Mouse (Mus musculus) neural tube, postnatal 0 days (tissue): ENCODE results near the gene Gpr21. TPM values are rescaled to one million over a fixed set of nuclear protein-coding genes. Genes with fewer than 3 reads are reported as not detected.

Experiments used
- polyA plus RNA-seq: library from polyadenylated mRNA; unstranded; fragments of >200 nt; fragmentation: Nextera tagmentation; extraction: Ambion mirVana; gene quantifications from 2 replicates; pipeline ENCODE4 v1.2.1, GENCODE M21; 2015

Gpr21 gene
- 7.1 and 9.4 TPM in 2 replicates for polyA plus RNA-seq

DNA sequence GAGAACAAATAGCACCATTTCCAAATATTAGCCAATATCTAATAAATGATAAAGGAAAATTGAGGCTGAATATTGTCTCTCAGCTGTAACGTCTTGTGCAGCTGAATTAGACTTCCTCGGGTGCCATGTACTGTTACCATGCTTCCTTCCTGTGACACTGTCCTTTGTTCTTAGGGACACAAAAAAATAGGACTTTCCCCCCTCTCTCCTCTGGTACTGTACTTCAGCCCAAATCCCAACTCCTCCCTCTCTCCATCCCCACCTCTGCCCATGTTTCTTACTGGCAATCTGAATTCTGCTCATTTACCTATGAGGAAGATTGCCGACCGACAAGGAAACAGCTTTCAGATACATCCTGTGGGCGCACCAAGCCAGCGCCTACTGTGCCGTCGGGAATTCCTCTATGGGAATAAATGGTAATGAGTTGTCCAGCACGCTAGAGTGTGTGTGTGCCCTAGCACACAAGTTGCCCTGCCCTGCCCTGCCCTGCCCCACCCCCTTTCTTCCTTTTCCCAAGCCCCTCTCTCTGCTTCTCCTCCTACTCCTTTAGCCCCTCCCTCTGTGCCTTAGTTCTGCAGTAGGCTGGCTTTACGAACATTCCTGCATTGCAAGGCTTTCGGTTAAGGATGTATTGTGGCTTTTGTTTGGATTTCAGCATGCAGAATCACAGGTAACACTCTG is at the start of gene Gpr21:
TSS of gene Gpr21 (plus strand) at position 303 of the 681 bp plus-strand sequence.

Other genes starting within 250 kb of the Gpr21 start
- gene Olfr368, start 189.8 kb upstream of the Gpr21 start, polyA plus RNA-seq: not detected in 2 replicates
- 28.8 and 30.4 TPM in 2 replicates for gene Pdcl, start 157.0 kb upstream of the Gpr21 start, polyA plus RNA-seq
- gene Rc3h2, start 93.4 kb upstream of the Gpr21 start, polyA plus RNA-seq: 13.3 and 13.5 TPM in 2 replicates
- gene Zbtb26, start 73.2 kb upstream of the Gpr21 start, polyA plus RNA-seq: 3.2 and 3.8 TPM in 2 replicates
- gene Zbtb6, start 73.2 kb upstream of the Gpr21 start, polyA plus RNA-seq: 7.1 and 7.2 TPM in 2 replicates
- 40.8 and 46.2 TPM in 2 replicates for gene Rabgap1, start 73.1 kb upstream of the Gpr21 start, polyA plus RNA-seq
- gene Strbp, start 187.5 kb downstream of the Gpr21 start, polyA plus RNA-seq: 91.3 and 94.3 TPM in 2 replicates